Comparison of ENCODE assay signal across 26 mouse cellular contexts in the genomic region with DNA sequence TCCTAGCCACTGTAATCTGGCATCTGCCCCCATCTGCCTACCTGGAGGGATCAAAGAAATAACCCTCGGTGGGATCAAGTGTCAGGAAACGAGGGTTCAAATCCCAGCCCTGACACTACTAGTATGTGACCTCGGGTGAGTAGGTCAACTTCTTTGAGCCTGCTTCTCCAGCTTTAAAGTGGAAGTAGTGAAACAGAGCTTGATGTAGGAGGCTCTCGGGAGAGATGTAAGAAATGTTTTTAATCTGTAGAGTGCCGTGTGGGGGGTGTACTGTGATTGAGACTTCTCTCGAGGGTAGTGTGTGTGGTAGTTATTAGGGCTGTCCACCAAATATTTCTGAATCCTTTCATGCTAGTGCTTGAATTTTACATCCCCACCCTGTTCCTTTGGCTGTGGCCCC. TPM values are rescaled to one million over a fixed set of nuclear protein-coding genes. Genes with fewer than 3 reads are reported as not detected.
A peak's percentile ranks its signal among the peaks of the same experiment; 100 is the strongest.
DNase-seq lines count a peak whose midpoint lies in the region; ATAC-seq lines count a peak whose summit lies in the region.
"Had no signal": no experiment of that assay in that cellular context is flagged by ENCODE, and none has a peak within 500 bp of the region (broad histone marks: within the 10 kb centered on the region; RNA-seq: fewer than 3 reads in every experiment).

No protein-coding gene starts in this region.

- H3K9me3 ChIP-seq in midbrain, embryonic 11.5 days (ENCODE audit: control insufficient read depth, low read length) = no peaks in the 10 kb centered on the region
- H3K9me3 ChIP-seq in midbrain, embryonic 15.5 days = no peaks in the 10 kb centered on the region
- H3K9me3 ChIP-seq in embryonic facial prominence, embryonic 12.5 days = no peaks in the 10 kb centered on the region
- H3K9me3 ChIP-seq: embryonic facial prominence, embryonic 15.5 days; heart, embryonic 10.5 days; heart, embryonic 13.5 days; hindbrain, embryonic 13.5 days had no signal

- DNase-seq in embryo, embryonic 10 days (ENCODE audit: low spot score) = peak; percentile 40
- no peak for DNase-seq in embryo, embryonic 9.5 days (ENCODE audit: extremely low spot score)
- DNase-seq in midbrain, embryonic 11.5 days (ENCODE audit: low spot score, missing footprints) = peak; percentile 56
- no peak for DNase-seq in testis, postnatal 14 days (ENCODE audit: low spot score)
- no peak for DNase-seq in cerebellum, adult 18-20 months
- DNase-seq: adrenal gland, adult 8-10 months; adrenal gland, postnatal 25 days; cerebellum, adult 11-12 months; cerebellum, adult 9-10 months; cerebellum, postnatal 14 days; forebrain, postnatal 0 days; gastrocnemius, postnatal 25 days; heart, adult 2 months; heart, postnatal 14 days had no signal

- no peak overlapping the region for H3K4me2 ChIP-seq in midbrain, embryonic 11.5 days
- no peak overlapping the region for H3K4me2 ChIP-seq in midbrain, embryonic 15.5 days
- no peak overlapping the region for H3K4me2 ChIP-seq in embryonic facial prominence, embryonic 12.5 days (replicated peaks)
- H3K4me2 ChIP-seq: embryonic facial prominence, embryonic 15.5 days; heart, embryonic 13.5 days; hindbrain, embryonic 13.5 days had no signal

- ATAC-seq in midbrain, embryonic 11.5 days (ENCODE audit: low FRiP score) = no peak
- no peak for ATAC-seq in midbrain, embryonic 15.5 days (replicated peaks)
- ATAC-seq in embryonic facial prominence, embryonic 12.5 days (ENCODE audit: insufficient number of reproducible peaks, insufficient read depth, low FRiP score, low TSS enrichment) = no peak
- no peak for ATAC-seq in monocyte, adult 5-6 weeks (replicated peaks; ENCODE audit: insufficient number of reproducible peaks, low FRiP score, low TSS enrichment, poor library complexity, severe bottlenecking)
- ATAC-seq: activated CD4-positive, CD25-positive, alpha-beta regulatory T cell, adult 4 months; forebrain, embryonic 14.5 days; forebrain, postnatal 0 days; hindbrain, embryonic 16.5 days; inflammation-experienced regulatory T-cells, adult 6 months; intestine, postnatal 0 days had no signal

- WGBS in midbrain, embryonic 11.5 days = 62% methylated on average over 6 of the region's 6 CpGs
- WGBS in midbrain, embryonic 15.5 days = 66% methylated on average over 6 of the region's 6 CpGs
- WGBS in embryonic facial prominence, embryonic 12.5 days = 16% methylated on average over 6 of the region's 6 CpGs

- H3K4me3 ChIP-seq in midbrain, embryonic 11.5 days (ENCODE audit: low read depth, low read length) = no peak overlapping the region
- H3K4me3 ChIP-seq in midbrain, embryonic 15.5 days = no peak overlapping the region
- no peak overlapping the region for H3K4me3 ChIP-seq in embryonic facial prominence, embryonic 12.5 days
- H3K4me3 ChIP-seq: embryonic facial prominence, embryonic 15.5 days; heart, adult 2 months; heart, embryonic 10.5 days; heart, embryonic 13.5 days; hindbrain, embryonic 13.5 days had no signal

- no peak overlapping the region for H3K27ac ChIP-seq in midbrain, embryonic 11.5 days (ENCODE audit: low read depth, low read length)
- no peak overlapping the region for H3K27ac ChIP-seq in midbrain, embryonic 15.5 days
- 0 out of 2 replicates have a peak overlapping the region, but pooled peaks have one; percentile 17 for H3K27ac ChIP-seq in embryonic facial prominence, embryonic 12.5 days
- H3K27ac ChIP-seq: embryonic facial prominence, embryonic 15.5 days; heart, adult 2 months; heart, embryonic 10.5 days; heart, embryonic 13.5 days; hindbrain, embryonic 13.5 days had no signal

- no peaks in the 10 kb centered on the region for H3K27me3 ChIP-seq in midbrain, embryonic 11.5 days (ENCODE audit: control insufficient read depth, insufficient read depth, low read length)
- no peaks in the 10 kb centered on the region for H3K27me3 ChIP-seq in midbrain, embryonic 15.5 days (replicated peaks)
- 0 out of 2 replicates have a peak, but pooled peaks cover 4% of the 10 kb centered on the region for H3K27me3 ChIP-seq in embryonic facial prominence, embryonic 12.5 days
- H3K27me3 ChIP-seq: embryonic facial prominence, embryonic 15.5 days; hindbrain, embryonic 13.5 days had no signal

- H3K4me1 ChIP-seq in midbrain, embryonic 11.5 days (ENCODE audit: control insufficient read depth, insufficient read depth, low read length) = no peaks in the 10 kb centered on the region
- no peaks in the 10 kb centered on the region for H3K4me1 ChIP-seq in midbrain, embryonic 15.5 days
- H3K4me1 ChIP-seq in embryonic facial prominence, embryonic 12.5 days = peaks cover 30% of the 10 kb centered on the region

- H3K9ac ChIP-seq in midbrain, embryonic 11.5 days (ENCODE audit: low read length) = no peak overlapping the region
- H3K9ac ChIP-seq in midbrain, embryonic 15.5 days = no peak overlapping the region
- no peak overlapping the region for H3K9ac ChIP-seq in embryonic facial prominence, embryonic 12.5 days
- H3K9ac ChIP-seq: embryonic facial prominence, embryonic 15.5 days; forebrain, postnatal 0 days; heart, embryonic 13.5 days; hindbrain, embryonic 13.5 days had no signal

- H3K36me3 ChIP-seq in midbrain, embryonic 11.5 days (ENCODE audit: control insufficient read depth, insufficient read depth, low read length) = no peaks in the 10 kb centered on the region
- H3K36me3 ChIP-seq in midbrain, embryonic 15.5 days (replicated peaks) = no peaks in the 10 kb centered on the region
- H3K36me3 ChIP-seq in embryonic facial prominence, embryonic 12.5 days = no peaks in the 10 kb centered on the region
- H3K36me3 ChIP-seq: embryonic facial prominence, embryonic 15.5 days; heart, embryonic 10.5 days; heart, embryonic 13.5 days; hindbrain, embryonic 13.5 days had no signal

RNA-seq across cellular contexts. Expression of gene Llph, which starts 15.6 kb away (rescaled TPM):
- polyA plus RNA-seq in midbrain, embryonic 11.5 days (2014; fragmentation: Nextera tagmentation; extraction: Ambion mirVana) = 53.7 and 58.3 TPM in 2 replicates
- 34.7 and 39.6 TPM in 2 replicates for polyA plus RNA-seq in midbrain, embryonic 15.5 days (2015; fragmentation: Nextera tagmentation; extraction: Ambion mirVana)
- 50.3 and 51.0 TPM in 2 replicates for polyA plus RNA-seq in embryonic facial prominence, embryonic 12.5 days (2016; fragmentation: Nextera tagmentation; extraction: Ambion mirVana)
- total RNA-seq in monocyte, adult 5-6 weeks (2017) = 57.4 to 79.1 TPM (median 74.2 TPM) in 3 replicates

RNA-seq across cellular contexts. Expression of gene Irak3, which starts 40.5 kb away (rescaled TPM):
- polyA plus RNA-seq in midbrain, embryonic 11.5 days (2014; fragmentation: Nextera tagmentation; extraction: Ambion mirVana) = 0.72 and 1.2 TPM in 2 replicates
- 0.18 and 0.19 TPM in 2 replicates for polyA plus RNA-seq in midbrain, embryonic 15.5 days (2015; fragmentation: Nextera tagmentation; extraction: Ambion mirVana)
- polyA plus RNA-seq in embryonic facial prominence, embryonic 12.5 days (2016; fragmentation: Nextera tagmentation; extraction: Ambion mirVana) = 2.3 and 2.4 TPM in 2 replicates
- 30.9 to 31.9 TPM (median 31.4 TPM) in 3 replicates for total RNA-seq in monocyte, adult 5-6 weeks (2017)

RNA-seq across cellular contexts. Expression of gene Tmbim4, which starts 41.0 kb away (rescaled TPM):
- 83.1 and 88.4 TPM in 2 replicates for polyA plus RNA-seq in midbrain, embryonic 11.5 days (2014; fragmentation: Nextera tagmentation; extraction: Ambion mirVana)
- polyA plus RNA-seq in midbrain, embryonic 15.5 days (2015; fragmentation: Nextera tagmentation; extraction: Ambion mirVana) = 90.2 and 93.7 TPM in 2 replicates
- 67.8 and 68.1 TPM in 2 replicates for polyA plus RNA-seq in embryonic facial prominence, embryonic 12.5 days (2016; fragmentation: Nextera tagmentation; extraction: Ambion mirVana)
- total RNA-seq in monocyte, adult 5-6 weeks (2017) = 150 to 178 TPM (median 170 TPM) in 3 replicates

Comparison
In these comparisons a context has a peak if more than half of its experiments do, and no peak if none do; other contexts are left out.
1. DNase-seq: peak in embryo, embryonic 10 days (single experiment) and midbrain, embryonic 11.5 days (single experiment); none in embryo, embryonic 9.5 days (single experiment), testis, postnatal 14 days (single experiment) and cerebellum, adult 18-20 months (0 of 2).